Mouse (Mus musculus) E14TG2a.4 (cell line): ENCODE results near the gene Cfap20.

Experiments
- H3K27me3 ChIP-seq: 2 replicates; pipeline ENCODE4 v1.6.1; 2014; ENCODE audit warnings: low read length, control low read depth; ENCODE audit not compliant: insufficient read depth
- H3K36me3 ChIP-seq: 2 replicates; pipeline ENCODE4 v1.6.1; 2014; ENCODE audit warnings: low read length, control low read depth; ENCODE audit not compliant: insufficient read depth
- H3K4me1 ChIP-seq: replicated peaks from 2 replicates; pipeline ENCODE4 v1.6.1; 2014; ENCODE audit warnings: low read depth, low read length, control low read depth
- H3K4me3 ChIP-seq: replicated peaks from 2 replicates; pipeline ENCODE4 v1.5.1; 2014; ENCODE audit warnings: mild to moderate bottlenecking, low read length
- H3K9me3 ChIP-seq: 2 replicates; pipeline ENCODE4 v1.6.1; 2014; ENCODE audit warnings: low read length, control low read depth
- CTCF ChIP-seq: conservative IDR thresholded peaks from 2 replicates; pipeline ENCODE4 v1.5.1; 2014; ENCODE audit warnings: low read length
- NANOG ChIP-seq: IDR thresholded peaks from 2 replicates; pipeline ENCODE4 v1.6.1; 2014; ENCODE audit warnings: borderline replicate concordance, low read length, mixed read lengths
- POU5F1 ChIP-seq: IDR thresholded peaks from 2 replicates; pipeline ENCODE4 v1.6.1; 2014; ENCODE audit warnings: low read length, borderline replicate concordance

Gene Cfap20

DNA sequence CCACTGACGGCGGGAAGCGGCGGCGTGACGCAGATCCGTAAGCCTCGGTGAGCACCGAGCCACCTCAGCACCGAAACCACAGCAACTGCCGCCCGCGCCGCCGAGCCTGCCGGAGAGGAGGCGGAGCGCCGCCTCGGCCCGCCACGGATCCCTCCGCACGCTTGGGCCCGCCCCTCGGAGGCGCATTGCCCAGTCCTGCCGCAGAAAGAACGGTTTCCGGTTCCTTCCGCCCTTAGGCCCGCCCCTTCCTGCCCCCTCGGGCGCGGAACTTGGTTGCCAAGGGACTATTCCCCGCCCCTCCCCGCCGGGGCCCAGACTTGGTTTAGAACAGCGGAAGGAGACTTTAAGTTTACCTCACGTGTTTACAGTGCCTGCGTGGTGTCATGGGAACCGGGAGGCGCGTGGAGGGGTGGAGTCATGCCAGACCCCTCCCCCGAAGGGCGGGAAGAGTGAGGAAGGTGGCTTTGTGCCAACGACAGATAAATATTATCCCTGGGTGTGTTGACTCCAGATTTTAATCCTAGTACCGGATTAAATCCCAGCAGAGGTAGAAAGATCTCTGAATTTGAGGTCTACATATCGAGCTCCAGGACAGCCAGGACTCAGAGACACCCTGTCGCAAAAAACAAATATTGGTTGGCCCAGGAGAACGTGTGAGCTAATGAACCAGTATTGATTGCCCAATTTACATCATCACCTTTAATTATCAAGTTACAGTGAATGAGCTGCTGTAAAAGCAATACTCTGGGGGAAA is at the start of gene Cfap20:
Cfap20 (minus strand) TSS at position 184 of the 754 bp plus-strand sequence.
- Histone ChIP-seq H3K9me3 (no peaks in the 10 kb centered on the region), H3K36me3 (peaks cover 20% of the 10 kb centered on the region), H3K4me1 (peaks cover 43% of the 10 kb centered on the region), H3K27me3 (no peaks in the 10 kb centered on the region), H3K4me3 (peak within 1 kb of the TSS; percentile 98)
- no peak for TF ChIP-seq CTCF
- TF ChIP-seq POU5F1: no peak

DNA sequence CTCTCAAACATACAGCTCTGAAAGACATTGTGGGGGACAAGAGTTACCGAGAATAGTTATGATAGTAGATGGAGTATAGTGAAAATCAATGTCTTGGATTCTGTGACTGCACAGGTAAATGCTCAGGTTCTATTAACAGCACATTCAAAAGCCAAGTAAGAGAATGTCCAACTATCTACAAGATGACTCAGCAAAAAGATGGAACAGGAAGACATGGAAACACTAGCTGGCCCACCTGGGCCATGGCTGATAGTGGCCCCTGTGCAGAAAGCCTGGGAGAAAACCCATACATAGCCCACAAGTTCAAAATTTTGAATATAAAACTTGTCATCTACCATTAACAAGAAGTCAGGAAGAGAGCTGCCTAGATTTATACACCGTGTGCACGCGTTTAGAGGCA is 35.3 kb upstream of the Cfap20 start:
- H3K9me3 ChIP-seq: no peaks in the 10 kb centered on the region
- H3K27me3 ChIP-seq: no peaks in the 10 kb centered on the region
- peaks cover 96% of the 10 kb centered on the region for H3K36me3 ChIP-seq
- TF ChIP-seq POU5F1 (no peak), CTCF (no peak), NANOG (no peak)
- H3K4me3 ChIP-seq: no peak overlapping the region
- peaks cover 12% of the 10 kb centered on the region for H3K4me1 ChIP-seq

DNA sequence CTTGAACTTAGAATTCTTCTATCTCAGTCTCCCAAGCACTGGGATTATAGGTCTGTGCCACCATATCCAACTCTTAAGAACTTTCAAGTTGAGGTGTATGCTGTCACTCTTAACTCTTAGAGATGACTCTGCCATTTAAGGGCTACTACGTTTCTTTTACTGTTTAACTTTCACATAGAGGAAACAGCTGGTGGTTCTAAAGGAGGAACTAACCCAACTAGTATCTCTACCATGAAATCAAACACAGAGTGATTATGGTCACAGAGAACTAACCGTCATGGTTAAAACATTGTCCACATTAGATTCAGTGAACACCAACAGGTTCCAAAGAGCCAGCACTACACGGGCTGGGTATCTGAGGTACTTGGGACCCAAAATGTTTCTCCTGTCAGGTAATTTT is 34.3 kb upstream of the Cfap20 start:
- peaks cover 96% of the 10 kb centered on the region for H3K36me3 ChIP-seq
- no peak overlapping the region for H3K4me3 ChIP-seq
- no peaks in the 10 kb centered on the region for H3K27me3 ChIP-seq
- no peaks in the 10 kb centered on the region for H3K9me3 ChIP-seq
- H3K4me1 ChIP-seq: peaks cover 12% of the 10 kb centered on the region
- TF ChIP-seq NANOG (no peak), CTCF (no peak), POU5F1 (no peak)

DNA sequence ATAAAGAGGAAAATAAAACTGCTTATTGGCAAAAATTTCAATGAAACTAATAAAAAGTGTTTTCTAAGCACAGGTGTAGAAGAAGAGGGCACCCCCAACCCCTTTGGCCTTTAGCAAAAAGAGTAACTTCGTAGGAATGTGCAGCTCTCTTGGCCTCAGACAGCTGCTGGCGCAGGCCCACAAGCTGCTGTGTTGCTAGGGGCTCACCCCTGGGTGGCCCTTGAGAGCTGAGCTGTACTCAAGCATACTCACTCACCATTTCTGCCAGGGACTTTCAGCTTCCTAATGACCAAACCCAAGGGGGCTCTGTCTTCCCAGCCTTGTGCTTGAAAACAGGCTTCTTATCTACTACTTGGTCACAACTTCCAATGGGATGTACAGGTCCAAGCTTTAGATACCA is 31.9 kb upstream of the Cfap20 start:
- H3K4me3 ChIP-seq: no peak overlapping the region
- H3K9me3 ChIP-seq: no peaks in the 10 kb centered on the region
- no peaks in the 10 kb centered on the region for H3K27me3 ChIP-seq
- TF ChIP-seq NANOG (no peak), CTCF (no peak), POU5F1 (no peak)
- peaks cover 96% of the 10 kb centered on the region for H3K36me3 ChIP-seq
- H3K4me1 ChIP-seq: peaks cover 12% of the 10 kb centered on the region

DNA sequence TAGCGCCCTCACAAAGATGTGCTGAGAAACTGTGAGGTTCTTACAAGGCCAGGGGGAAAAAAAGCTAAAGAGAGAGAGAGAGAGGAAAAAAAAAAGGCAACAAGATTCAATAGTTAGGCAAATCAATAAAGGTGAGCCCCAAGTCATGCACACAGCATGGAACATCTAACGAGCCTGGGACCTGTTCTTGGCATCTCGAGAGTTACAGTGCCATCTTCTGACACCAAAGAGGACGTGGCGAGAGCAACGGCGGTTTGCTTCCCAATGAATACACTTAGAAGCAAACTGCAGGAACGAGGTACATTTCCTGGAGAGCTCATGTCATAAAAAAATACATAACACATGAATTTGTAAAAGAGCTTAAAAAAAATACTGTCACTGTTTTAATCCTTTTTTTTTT is 17.8 kb upstream of the Cfap20 start:
- Histone ChIP-seq H3K4me1 (no peaks in the 10 kb centered on the region), H3K36me3 (peaks cover 100% of the 10 kb centered on the region), H3K4me3 (no peak overlapping the region), H3K27me3 (no peaks in the 10 kb centered on the region), H3K9me3 (peaks cover 13% of the 10 kb centered on the region)
- no peak for TF ChIP-seq POU5F1

DNA sequence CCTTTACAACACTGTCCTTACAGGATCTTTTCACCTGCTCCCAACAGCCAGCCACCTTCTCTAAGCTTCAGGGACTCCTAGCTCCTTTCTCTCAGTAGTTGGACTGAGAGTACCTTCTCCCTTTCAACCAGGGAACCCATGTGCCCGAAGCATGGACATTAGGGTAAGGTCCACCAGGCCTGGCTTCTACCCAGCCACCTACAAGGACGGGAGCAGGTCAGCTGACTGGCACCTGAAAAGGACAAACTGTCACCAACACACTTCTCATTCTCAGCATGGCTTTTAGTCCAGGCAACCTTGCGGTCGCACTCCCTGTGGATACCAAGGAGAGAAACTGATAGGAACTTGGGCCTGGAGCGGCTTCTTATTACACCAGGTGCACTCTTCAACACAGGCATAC is 15.6 kb upstream of the Cfap20 start:
- no peaks in the 10 kb centered on the region for H3K4me1 ChIP-seq
- H3K9me3 ChIP-seq: peaks cover 13% of the 10 kb centered on the region
- TF ChIP-seq NANOG: no peak
- TF ChIP-seq POU5F1: no peak
- TF ChIP-seq CTCF: no peak
- no peak overlapping the region for H3K4me3 ChIP-seq
- no peaks in the 10 kb centered on the region for H3K27me3 ChIP-seq
- peaks cover 87% of the 10 kb centered on the region for H3K36me3 ChIP-seq

DNA sequence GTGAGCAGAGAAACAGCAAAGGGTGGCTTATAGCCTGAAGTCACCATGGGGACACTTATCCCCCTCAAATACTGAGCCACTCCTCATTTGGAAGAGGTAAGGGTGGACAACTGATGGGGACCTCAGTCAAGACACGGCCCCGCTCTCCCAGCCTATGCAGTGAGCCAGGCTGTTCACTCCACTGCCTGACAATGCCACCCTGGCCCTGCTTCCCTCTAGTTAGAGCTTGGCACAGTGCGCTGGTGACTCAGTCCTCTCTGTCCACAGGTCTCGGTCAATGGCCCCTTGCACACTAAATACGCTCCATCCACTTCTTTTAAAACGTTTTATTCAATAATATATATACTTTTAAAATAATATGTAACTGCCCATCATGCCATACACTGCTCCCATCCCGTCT is 13.0 kb upstream of the Cfap20 start:
- peaks cover 61% of the 10 kb centered on the region for H3K36me3 ChIP-seq
- TF ChIP-seq POU5F1: no peak
- TF ChIP-seq CTCF: no peak
- TF ChIP-seq NANOG: no peak
- H3K4me3 ChIP-seq: no peak overlapping the region
- no peaks in the 10 kb centered on the region for H3K4me1 ChIP-seq
- no peaks in the 10 kb centered on the region for H3K27me3 ChIP-seq
- H3K9me3 ChIP-seq: peaks cover 22% of the 10 kb centered on the region

DNA sequence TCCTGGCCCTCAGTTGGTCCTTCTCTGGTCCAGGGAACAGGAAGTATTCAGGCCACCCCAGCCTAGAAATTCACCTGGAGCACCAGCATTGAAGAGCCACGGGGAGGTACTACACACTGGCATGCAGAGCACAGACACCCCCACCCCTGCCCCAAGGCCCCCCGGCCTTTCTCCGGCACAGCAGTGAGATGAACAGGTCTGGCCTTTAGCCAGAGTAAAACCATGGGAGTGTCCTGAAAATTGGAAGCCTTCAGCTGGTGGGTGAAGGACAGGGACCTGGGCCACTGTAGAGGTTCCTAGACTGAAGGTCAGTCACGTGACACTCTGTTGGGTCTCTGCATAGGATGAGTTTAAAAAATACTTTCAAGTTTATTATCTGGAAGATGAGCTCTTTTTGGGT is 10.4 kb upstream of the Cfap20 start:
- no peak for TF ChIP-seq CTCF
- no peak for TF ChIP-seq NANOG
- no peak for TF ChIP-seq POU5F1
- Histone ChIP-seq H3K9me3 (peaks cover 47% of the 10 kb centered on the region), H3K27me3 (no peaks in the 10 kb centered on the region), H3K4me3 (no peak overlapping the region), H3K36me3 (peaks cover 35% of the 10 kb centered on the region), H3K4me1 (0 out of 2 replicates have a peak, but pooled peaks cover 3% of the 10 kb centered on the region)

DNA sequence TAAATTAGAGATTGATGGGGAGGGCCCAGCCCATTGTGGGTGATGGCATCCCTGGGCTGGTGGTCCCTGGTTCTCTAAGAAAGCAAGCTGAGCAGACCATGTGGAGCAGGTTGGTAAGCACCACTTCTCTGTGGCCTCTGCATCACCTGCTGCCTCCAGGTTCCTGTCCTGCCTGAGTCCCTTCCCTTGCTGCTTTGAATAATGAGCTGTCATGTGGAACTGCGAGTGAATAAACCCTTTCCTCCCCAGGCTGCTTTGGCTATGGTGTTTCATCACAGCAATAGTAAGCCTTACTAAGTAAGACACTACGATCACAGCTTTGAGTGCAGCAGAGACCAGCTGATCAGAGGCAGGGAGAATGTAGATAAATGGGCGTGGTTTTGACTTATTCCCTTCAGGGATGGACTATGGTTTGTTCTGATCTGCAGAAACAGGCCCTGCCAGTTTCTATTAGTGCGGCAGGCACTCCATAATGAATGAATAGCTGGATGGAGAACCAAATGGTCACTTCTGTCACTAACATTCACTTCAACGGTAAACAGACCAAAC is 6.9 kb upstream of the Cfap20 start:
- Histone ChIP-seq H3K9me3 (peaks cover 34% of the 10 kb centered on the region), H3K4me3 (no peak overlapping the region), H3K27me3 (no peaks in the 10 kb centered on the region), H3K36me3 (no peaks in the 10 kb centered on the region), H3K4me1 (peaks cover 10% of the 10 kb centered on the region; the same call in 1 of the 2 replicates)
- TF ChIP-seq POU5F1 (no peak), NANOG (no peak), CTCF (no peak)
